Mouse (Mus musculus) gastrocnemius, postnatal 25 days (tissue): ENCODE results near the gene Gstt2. TPM values are rescaled to one million over a fixed set of nuclear protein-coding genes. Genes with fewer than 3 reads are reported as not detected.

Source experiments
- DNase-seq: peaks from one replicate; pipeline ENCODE4 v3.0.0; 2022
- long read RNA-seq, 2 experiments: library from polyadenylated mRNA; stranded (forward); transcript quantifications; one replicate each; pipeline ENCODE4 v2.0.0; 2021
- total RNA-seq, 2 experiments: library from RNA; stranded (reverse); gene quantifications; 1 replicate in 1 of 2; 2 replicates in 1 of 2; pipeline ENCODE4 v1.2.3; 2021

Gstt2 gene
- total RNA-seq = 1 to 10 TPM; 3.5 to 6.1 TPM
- long read RNA-seq, experiment 1, transcript Gstt2-201 (5 exons, 1,370 nt) = major isoform, 5 of 10 reads
- long read RNA-seq, experiment 1, partial matches to known transcripts = 0 of 10 reads
- long read RNA-seq, experiment 1, other reads (novel, unspliced or antisense) = 4 of 10 reads
- long read RNA-seq, experiment 2, transcript Gstt2-201 (5 exons, 1,370 nt) = major isoform, 12 of 14 reads
- long read RNA-seq, experiment 2, partial matches to known transcripts = 0 of 14 reads
- long read RNA-seq, experiment 2, other reads (novel, unspliced or antisense) = 1 of 14 reads

- peak; percentile 91 for DNase-seq
Measured at GRCm38 (mm10) chr10:75837248-75837759, at the start of gene Gstt2. Gene Gstt2, minus strand, starts transcription at chr10:75837424.

- no peak for DNase-seq
Measured at GRCm38 (mm10) chr10:75884742-75885141, 47.5 kb upstream of the Gstt2 start.

- DNase-seq = peak; percentile 69
Measured at GRCm38 (mm10) chr10:75883232-75883552, 46.0 kb upstream of the Gstt2 start.

GRCm38 (mm10) chr10:75882433-75883231, 45.4 kb upstream of the Gstt2 start:
- no peak for DNase-seq

- no peak for DNase-seq
Measured at GRCm38 (mm10) chr10:75881578-75882432, 44.6 kb upstream of the Gstt2 start.

DNA sequence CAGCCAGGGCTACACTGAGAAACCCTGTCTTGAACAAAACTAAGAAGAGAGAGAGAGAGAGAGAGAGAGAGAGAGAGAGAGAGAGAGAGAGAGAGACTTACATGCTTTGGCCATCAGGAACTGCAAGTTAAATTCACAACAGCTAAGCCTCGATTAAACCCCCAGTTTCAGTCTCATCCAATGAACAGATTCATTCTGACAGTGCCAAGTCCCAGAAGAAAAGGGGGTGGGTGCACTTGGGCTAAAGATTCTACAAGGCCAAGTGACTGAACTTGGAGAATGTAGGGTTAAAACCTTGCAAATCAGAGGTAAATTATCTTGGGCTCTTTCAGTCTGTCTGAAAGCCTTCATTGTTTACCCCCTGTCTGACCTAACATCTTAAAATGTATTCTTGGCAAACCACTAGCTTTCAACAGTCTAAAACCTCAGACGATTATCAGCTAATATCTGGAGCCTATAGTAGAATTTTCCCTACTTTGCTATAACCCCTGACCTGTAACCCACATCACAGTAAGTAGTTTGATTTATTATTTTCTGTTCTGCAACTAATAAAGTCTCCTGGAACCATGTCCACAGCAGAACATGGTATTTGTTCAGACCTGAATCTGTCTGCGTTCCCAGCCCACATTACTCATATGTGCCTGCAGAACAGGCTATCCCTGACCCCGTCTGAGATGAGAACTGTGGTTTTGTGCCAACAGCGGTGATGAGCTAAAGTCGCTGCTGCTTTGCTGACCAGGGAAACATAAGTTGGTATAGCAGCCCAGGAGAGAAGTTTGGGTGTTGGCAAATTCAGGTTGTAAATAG, 43.8 kb upstream of the Gstt2 start:
- no peak for DNase-seq

- no peak for DNase-seq
Measured at GRCm38 (mm10) chr10:75880351-75880750, 43.1 kb upstream of the Gstt2 start.

DNA sequence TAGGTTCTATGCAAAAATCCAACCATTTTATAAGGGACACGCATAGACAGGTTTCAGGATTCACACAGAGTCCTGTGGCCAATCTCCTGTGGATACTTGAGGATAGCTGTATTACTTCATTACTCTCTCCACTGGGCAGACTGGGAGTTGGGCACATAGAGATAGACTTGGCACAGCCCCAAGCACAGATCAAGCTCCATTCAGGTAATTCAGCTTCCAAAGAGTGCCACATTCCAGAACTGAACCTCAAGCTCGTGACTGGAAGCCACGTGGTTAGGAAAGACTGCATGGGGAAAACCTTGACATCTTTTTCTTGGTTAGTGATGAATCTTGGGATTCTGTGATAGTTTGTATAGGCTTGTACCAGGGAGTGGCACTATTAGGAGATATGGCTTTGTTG, 41.6 kb upstream of the Gstt2 start:
- no peak for DNase-seq

DNA sequence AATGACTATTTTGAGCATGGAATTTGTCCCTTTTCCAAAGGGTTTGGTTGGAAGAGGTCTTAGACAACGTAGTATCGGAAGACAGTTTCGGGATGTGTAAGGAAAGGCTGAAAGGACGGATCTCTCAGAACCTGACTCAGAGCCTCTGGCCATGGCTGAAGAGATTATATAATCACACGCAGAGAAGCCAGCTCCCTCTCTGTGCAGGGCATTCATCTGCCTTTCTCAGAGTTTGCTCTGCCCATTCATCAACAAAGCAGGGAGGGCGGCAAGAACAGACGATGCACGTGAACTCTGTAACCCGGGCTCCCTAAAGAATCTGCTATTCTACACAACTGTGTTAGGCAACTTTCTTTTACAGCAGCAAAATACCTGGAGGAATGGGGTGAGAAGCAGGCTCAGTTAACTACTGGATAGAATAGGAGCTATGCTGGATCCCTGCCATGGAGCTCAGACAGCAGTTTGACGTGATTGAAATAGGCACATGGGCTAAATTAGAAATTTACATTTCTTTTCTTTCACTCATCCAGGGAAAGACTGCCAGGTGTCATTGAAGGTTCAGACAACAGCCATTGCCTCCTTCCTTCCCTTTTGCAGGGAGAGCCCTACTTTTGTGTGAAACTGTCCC, 36.4 kb upstream of the Gstt2 start:
- no peak for DNase-seq

- peak; percentile 70 for DNase-seq
Measured at GRCm38 (mm10) chr10:75872915-75873542, 35.8 kb upstream of the Gstt2 start.

DNA sequence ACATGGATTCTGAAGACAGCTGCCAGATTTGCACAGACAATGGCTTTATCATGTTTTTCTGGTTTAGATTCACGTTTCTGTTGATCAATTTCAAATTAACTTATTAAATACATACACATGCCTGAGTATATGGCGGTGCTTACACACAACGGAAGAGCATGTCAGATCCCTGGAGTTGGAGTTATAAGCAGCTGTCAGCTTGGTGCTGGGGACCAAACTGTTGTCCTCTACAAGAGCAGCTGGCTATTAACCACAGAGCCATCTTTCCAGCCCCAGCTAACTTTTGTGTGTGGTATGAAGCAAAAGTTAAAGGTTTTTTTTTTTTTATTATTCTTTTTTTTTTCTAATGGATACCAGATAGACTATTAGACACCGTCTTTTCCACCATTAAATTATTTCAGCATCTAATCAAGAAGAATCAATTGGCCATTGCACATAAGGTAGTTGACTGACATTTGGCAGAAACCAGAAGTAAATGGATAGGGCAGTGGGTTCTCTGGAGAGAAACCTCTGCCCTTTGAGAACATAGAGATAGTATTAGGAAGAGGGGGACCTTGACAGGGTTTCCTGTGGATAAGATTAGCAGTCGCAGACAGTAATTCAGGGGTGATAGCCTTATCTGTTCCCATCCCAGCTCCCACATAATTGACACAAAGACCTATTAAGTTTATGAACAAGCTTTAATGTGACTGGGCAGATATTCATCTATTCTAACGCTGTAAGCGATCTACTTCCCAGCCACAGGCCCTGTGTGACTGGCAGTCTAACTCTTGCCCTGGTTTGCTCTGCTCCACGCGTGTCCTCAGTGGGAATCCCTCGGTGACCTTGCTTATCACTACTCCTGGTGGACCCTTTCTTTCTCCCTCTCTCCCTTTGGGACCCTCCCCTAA, 35.0 kb upstream of the Gstt2 start:
- no peak for DNase-seq

DNA sequence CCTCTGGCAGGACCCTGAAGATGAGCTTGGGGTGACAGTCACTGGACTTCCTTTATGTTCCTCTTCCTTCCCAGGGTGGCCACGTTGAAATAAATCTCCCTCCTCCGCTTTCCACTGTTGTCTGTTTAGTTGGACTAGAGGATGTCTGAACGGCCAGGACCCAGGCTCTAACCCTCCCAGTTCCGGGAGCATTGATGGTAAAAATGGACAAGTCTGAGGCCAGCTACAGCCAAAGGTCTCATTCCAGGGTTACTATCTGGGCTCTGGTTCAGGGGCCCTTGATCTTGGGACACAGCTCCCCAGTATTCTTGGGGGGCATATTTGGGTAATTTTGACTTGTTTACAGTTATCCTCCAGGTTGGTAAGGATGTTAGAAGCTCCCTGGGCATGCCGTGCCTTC, 24.4 kb upstream of the Gstt2 start:
- no peak for DNase-seq

DNA sequence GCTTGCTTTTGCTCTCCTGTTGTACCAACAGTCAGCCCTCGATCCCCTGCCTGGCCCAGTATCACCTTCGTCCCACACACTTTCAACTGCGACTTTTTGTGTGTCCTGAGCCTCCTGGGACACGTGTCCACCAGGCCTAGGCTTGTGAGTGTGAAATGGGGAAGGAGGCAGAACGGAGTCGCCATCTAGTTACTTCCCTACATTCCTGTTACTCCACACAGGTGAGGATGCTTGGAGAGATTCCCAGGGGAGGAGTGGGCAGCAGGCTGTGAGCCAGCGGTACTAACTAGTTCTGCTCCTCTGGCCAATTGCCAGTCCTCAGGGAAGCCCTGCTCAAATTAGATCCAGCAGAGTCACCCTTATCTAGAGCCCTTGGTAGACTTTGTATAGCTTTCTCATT, 23.5 kb upstream of the Gstt2 start:
- no peak for DNase-seq

GRCm38 (mm10) chr10:75859786-75860470, 22.7 kb upstream of the Gstt2 start, which contains the start of gene Mif:
Gene Mif, minus strand, starts transcription at chr10:75860240.
- DNase-seq = peak; percentile 84

- no peak for DNase-seq
Measured at GRCm38 (mm10) chr10:75859107-75859746, 22.0 kb upstream of the Gstt2 start.

- DNase-seq = no peak
Measured at GRCm38 (mm10) chr10:75857598-75857997, 20.4 kb upstream of the Gstt2 start.

DNA sequence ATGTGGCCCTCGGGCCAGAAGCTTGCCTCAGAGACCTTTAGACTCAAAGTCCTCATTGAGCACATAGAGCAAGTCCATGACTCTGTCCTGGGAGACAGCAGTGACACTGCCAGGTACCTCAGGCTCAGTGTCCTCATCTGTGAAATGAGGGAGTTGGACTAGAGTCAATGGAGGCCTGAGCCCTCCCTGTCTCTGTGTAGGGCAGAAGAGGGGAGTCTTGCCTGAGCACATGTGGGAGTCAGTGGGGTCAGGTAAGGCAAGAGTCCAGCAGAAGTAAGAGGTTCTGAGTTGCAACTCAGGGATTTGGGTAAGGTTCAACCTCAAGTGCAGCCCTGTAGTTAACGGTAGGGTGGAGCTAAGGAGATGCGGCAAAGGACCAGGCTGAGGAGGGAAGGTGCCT, 19.8 kb upstream of the Gstt2 start:
- no peak for DNase-seq

GRCm38 (mm10) chr10:75856155-75856907, 19.1 kb upstream of the Gstt2 start:
- no peak for DNase-seq
